Mouse (Mus musculus): Measurements from ENCODE around the gene Tent2.
"Not testable (repeated sequence)": the region's sequence is repeated elsewhere in the genome, so short reads cannot be mapped to it uniquely, and the experiment has no call there.

The Tent2 gene

DNA sequence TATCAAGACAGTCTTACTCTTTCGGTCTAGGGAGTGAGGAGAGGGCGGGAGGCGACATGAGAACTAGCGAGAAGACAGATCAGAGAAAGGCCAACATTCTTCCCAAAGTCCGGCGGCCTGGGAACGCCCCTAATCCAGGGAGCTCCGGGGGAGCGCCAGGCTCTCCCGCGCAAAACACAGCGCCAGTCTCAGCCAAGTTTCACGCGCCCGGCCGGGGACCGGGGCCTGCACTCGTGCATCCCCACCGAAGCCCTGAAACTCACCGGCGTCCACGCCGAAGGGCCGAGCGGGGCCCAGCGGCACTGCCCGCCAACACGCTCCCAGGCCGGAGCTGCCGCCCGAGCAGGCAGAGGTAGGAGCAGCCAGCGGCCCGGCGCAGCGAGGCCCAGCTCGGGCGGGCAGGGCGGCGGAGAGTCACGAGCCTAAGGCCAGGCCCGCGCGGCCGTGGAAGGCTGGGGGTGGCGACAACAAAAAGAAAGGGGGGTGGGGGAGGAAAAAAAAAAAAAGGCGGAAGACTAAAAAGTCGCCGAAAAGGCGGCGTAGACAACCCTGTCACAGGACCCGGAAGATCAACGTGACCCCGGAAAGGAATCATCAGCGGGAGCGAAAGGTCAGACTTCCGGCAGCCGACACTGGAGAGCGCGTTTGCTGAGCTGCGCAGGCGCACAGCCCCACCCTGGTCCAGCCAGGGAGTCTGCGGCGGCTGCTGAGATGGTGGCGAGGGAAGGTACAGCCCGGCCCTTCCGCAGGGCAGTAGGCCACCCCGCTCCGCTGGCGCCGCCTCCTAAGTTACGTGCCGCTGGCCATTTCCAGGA is at the start of gene Tent2:
Gene Tent2, minus strand, starts transcription at position 555 of the 815 bp plus-strand sequence.
- DNase-seq: peak; percentile 94 to 96

DNA sequence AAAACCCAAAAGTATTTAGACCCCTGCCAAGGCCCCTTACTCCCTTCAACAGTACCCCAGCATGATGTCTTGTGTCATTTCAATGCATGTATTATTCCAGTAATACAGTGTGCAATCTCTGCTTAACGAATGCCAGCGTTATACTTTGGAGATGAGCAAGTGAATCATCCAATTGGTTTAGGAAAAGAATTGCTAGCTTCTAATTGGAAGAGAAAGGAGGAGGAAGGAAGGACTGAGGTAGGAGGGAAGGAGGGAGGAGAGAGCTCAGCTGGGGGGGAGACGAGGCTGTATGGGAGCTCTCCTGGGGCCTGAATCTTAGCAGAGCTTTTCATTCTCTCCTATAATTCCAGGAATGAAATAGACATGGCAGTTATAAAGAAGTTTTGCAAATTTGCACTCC is 49.0 kb upstream of the Tent2 start:
- no peak for DNase-seq

DNA sequence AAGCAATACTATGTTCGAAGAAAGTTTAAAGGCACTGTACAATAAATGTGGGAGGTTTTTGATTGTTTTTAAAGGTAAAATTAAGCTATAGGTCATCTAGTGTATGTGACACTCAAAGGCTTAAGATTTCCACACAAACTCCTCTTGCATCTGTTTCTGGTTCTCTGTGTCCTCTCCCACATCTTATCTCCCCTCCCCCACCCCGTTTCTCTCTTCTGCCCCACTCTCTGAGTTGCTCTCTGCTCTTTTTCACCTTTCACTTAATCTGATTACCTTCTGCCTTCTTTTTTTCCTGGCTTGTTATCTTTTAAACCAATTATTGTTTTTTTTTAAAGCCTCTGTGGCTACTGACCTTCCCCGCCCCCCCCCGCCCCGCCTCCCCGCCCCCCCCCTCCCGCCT is 47.4 kb upstream of the Tent2 start:
- DNase-seq: no peak

DNA sequence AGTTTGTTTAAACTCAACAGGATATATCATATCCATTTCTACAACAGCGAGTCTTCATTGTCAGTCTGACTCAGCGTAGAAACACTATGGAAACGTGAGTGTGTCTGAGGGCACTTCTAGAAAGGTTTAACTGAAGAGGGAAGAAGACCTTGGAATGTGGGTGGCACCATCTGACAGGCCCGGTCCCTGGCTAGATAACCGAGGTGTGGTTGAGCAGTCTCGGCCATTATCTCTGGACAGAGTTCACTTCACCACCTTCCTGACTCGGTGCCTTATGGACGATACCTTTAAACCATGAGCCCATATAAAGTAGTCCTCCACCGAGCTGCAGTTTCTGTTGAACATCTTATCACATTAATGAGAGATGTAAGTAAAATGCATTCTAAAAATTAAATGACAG is 46.9 kb upstream of the Tent2 start:
- no peak for DNase-seq

DNA sequence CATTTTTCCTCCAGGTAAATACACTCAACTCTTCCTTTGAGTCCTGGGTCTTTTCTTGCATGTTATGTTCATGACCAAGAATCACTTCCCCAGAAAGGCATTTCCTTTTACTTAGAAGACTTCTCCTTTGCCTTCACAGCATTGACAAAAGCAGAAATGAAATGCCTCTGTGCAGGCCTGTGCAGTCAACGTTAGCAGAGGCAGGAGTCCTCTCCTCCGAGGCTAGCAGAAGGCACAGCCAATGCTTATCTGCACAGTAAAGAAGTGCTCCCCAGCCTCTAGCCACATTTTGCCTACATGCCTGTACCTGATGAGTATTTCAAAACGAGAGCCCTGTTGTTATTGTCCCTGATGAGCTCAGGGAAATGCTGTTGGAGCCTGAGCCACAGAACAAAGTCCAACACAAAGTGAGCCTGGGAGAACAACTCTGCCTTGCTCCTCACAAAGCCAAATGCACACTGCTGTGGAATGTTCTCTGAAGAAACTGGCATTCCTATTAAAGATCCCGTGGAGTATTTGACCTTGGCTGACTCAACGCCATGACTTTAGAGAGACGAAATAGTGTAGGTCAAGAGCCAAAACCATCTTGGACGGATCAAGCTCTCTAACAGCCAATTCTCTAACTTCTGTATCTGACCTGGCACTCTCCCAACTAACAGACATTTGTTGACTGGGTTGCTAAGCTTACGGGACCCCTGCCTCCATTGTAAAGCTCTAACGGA is 45.7 kb upstream of the Tent2 start:
- no peak for DNase-seq

DNA sequence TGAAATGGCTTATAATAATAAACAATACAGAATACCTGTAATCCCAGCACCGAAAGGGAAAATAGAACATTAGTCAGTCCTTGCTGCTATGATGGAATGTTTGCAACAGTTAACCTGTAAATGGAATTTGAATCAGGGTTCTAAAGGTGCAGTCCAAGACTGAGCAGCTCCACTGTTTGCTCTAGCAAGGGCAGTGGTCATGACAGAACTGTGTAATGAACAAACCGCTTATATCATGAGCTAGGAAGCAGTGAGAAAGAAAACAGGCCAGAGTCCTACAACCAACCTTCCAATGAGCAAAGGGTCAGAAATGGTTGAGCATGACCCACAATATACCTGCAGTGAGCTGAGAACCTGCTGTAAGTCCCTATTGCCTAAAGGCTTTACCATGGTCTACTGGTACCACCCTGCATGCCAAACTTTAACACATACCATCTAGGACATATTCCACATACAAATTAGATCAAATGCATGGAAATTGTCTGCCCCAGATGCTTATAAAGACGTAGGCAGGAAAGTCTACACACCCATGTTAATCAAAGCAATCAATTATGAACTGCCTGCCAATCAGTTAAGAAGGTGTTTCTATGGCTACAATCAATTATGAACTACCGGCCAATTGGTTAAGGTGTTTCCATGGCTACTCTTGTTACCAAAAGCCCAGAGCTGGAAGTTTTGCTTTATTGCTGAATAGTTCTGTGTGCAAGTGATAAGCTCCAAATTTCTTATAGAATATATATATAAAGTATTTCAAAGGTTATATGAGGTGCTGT is 42.3 kb upstream of the Tent2 start:
- no peak for DNase-seq

DNA sequence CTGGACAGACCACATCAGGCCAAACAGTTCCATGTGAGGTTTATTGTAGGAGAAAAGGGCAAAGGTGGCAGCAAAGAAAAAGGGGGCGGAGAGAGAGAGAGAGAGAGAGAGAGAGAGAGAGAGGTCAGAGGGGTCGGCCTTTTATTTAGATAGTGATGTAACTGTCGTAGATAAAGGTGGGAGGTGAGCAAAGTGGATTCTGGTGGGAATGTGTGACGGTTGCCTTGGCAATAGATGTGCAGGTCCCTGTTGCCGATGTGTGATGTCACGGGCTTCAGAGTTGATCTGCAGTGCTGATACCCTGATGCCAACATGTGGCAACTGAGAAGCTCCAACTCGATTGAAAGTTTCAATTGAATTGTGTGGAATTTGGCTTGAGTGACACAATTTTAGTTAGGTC is 40.1 kb upstream of the Tent2 start:
- no peak for DNase-seq

DNA sequence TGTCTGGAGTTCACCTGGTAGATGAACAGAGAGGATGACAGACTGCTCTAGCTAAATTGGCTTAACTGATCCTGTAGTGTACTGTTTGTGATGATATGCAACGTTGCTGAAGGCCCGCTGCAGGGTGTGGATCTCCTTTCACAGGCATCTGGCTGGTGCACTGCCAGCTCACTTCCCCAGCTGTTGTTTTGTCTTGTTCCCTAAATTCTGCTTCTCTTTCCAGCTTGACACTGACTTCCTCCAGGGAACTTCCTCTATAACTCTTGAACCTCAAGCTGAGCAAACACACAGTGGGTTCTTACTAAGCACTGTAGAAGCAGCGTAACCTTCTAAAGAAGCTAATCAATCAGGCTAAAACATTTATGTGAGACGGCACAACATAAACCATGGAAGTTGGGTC is 38.8 kb upstream of the Tent2 start:
- DNase-seq: no peak

DNA sequence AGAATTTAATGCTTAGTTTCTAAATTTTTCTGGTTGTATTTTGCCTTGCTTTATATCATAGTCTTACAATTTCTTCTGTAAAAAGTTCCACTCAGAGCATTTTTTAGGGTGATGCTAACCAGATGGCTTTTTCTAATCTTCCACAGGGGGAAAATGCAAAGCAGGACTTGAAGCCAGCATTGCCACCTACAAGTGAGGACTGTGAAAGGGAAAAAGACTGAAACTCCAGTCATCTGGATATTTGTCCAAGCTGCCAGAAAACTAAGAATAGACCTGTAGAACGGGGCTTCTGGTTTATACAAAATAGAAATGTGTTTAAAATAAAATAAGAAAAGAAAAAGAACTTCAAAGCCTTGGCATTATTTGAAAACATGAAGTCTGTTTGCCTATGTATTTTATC is 19.6 kb upstream of the Tent2 start:
- no peak for DNase-seq

DNA sequence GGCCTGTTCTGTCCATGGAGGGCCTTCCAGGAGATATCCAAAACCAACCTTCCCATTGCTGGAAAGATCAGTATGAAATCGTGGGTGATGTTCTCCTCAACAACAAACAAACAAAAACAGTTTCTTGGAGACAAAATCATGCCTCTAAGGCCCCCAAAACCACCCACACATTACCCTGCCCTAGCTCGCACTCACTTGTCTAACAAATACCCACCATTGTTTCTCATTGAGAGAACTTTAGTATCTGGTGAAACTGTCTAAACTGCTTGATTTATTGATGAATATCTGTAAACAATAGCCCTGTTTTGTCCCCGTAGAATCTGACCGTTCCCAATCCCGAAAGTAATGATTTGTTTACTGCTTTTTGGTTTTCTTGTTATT is 451 bp upstream of the Tent2 start:
- no peak for DNase-seq

DNA sequence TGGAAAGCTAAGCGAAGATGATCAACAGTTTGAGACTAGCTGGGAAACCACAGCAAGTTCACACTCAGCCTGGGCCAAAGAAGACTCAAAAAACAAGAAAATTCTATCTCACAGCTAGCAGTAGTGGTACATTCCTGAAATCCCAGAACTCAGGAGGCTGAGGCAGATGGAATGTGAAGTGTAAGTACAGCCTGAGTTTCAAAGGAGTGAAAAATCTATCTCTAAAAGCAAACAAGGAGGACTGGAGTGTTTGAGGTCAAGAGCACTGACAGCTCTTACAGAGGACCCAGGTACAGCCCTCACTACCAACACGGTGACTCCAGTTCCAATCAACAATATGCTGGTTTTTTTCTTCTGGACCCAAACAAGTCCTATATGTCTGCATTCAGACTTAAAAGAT is 2.8 kb downstream of the Tent2 start:
- DNase-seq: no peak

DNA sequence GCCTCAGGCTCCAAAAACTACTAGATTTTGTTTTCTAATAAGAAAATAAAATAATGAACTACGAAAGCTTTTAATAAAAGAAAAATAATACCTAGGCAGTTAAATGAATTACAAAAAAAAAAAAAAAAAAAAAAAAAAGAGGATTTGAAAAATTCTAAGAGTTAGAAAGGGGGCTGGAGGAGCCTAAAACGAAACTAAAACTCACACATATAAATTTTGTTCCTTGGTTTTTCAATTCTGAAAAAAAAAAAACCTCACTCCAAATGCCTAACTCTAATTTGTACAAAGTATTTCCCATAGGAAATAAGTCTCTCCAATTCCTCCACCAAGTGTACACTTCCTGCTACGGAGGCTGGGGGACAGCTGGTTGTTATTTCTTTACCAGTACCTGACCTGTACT is 3.4 kb downstream of the Tent2 start:
- DNase-seq: no peak

DNA sequence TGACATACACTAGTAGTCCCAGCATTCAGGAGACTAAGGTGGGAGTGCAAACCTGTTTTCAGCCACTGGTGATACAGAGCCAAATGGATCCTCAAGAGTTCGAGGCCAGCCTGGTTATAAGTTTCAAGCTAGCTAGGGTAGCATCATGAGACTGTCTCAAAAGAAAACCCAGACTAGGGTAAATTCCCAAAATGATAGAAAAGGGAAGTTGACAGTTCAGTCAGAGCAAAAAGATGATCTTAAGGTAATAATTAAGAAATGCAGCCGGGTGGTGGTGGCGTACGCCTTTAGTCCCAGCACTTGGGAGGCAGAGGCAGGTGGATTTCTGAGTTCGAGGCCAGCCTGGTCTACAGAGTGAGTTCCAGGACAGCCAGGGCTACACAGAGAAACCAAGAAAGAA is 4.4 kb downstream of the Tent2 start:
- not testable (repeated sequence) for DNase-seq

DNA sequence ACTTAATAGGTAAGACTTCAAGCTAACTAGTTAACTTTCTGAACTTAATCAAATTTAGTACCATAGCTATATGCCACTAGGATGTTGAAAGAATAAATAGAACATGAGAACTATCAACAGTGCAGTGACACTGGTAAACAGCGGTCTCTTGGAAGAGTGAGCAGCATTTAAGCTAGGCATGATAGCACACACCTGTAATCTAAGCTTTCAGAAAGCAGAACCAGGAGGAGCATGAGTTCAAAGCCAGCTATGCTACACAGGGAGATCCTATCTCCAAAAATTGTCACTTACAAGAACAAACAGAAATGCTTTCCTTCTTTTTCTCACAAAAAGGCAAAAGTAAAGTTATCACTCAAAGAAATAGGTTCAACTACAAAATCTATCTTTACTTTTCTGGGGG is 11.8 kb downstream of the Tent2 start:
- no peak for DNase-seq

DNA sequence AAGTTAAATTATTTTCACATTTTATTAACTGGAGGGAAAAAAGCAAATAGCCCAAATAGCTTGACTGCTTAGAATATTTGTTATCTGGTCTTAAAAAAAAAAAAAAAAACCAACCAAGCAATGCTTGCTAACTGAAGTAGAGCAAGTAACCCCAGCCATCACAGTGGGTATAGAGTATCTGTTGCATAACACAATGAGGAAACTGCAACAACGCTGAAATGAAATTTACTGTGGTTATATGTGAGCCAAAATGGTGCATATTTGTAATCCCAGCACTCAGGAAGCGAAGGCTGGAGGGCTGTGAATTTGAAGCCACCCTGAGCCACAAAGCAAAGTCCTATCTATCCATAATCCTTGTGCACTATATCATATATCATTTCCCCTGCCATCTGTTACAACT is 12.7 kb downstream of the Tent2 start:
- no peak for DNase-seq

DNA sequence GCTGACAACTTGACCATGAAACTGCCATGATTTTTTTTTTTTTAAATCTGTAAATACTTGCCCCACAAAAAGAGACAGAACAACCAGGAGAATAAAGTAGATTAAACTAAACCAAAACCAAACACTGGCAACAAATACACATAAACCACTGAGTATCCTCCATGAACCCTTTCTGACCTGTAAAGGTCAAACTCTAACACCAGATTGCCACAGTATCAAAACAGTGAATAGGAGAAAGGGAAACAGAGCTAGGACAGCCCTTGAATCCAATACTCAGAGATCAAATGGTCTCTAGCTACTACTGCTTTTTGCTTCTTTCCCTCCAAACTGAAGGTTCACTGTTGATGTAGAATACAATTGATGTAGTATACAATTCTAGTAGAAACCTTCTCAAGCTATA is 14.6 kb downstream of the Tent2 start:
- no peak for DNase-seq

DNA sequence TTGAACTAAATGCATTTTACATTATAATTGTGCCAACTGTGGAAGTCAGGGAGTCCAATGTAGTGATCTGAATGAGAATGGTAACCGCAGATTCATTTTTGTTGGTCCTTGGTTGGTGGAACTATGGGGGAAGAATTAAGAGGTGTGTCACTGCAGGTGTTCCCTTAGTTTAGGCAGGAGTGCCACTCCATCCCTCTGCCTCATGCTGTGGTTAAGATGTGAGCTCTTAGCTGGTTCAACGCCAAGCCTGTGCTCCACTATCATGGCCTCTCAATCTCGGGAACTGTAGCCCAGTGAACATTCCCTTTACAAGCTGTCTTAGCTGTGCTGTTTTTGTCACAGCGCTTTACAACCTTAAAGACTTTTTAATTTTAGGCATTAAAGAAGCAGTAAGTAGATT is 28.9 kb downstream of the Tent2 start:
- no peak for DNase-seq

DNA sequence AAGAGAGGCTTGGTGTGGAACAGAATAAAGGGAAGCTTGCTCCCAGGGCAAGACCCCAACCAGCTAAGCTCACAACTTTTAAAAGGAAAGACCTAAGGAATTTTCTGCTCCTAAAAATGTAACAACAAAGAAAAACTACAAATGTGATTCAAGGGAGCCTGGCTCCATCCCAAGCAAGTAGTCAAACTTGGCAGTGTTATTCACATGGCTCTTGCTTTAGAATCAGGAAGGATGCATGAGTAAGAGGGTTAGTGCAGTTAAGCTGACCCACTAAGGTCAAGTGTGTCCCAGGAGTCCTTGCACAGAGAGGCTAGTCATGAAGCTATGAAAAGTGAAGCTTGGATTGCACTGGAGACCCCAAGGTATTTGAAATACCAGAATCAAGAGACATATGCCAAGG is 29.7 kb downstream of the Tent2 start:
- no peak for DNase-seq

DNA sequence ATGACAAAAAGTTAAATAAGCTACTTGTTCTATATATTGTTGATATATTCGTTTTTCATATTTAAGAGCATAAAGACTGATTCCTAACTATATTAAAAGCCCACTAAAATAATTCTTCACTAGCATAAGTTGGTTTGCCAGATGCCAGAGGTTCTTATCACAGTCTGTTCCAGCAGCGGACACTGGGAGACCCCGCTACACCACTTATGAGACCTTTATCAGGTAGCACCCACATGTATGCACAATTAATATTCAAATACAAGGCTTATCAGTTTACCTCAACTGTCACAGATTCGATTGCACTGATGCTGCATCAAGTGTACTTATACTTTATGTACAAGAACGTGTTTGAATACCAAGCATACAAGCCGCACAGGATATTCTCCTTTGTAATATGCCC is 33.9 kb downstream of the Tent2 start:
- no peak for DNase-seq

DNA sequence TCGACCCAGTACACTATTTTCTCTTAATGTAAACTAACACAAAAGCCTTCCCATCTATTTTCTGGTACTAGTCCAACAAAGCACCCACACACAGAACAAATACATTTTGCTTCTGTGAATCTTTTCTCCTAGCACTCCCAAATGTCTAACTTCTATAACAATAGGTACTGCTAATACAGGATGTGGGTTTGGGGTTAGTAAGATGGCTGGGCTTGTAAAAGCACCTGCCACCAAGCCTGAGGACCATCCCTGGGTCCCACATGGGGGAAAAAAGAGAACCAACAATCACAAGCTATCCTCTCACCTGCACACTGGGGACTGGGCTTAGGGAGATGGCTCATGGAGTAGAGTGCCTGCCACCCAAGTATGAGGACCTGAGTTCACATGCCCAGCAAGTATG is 38.9 kb downstream of the Tent2 start:
- no peak for DNase-seq

DNA sequence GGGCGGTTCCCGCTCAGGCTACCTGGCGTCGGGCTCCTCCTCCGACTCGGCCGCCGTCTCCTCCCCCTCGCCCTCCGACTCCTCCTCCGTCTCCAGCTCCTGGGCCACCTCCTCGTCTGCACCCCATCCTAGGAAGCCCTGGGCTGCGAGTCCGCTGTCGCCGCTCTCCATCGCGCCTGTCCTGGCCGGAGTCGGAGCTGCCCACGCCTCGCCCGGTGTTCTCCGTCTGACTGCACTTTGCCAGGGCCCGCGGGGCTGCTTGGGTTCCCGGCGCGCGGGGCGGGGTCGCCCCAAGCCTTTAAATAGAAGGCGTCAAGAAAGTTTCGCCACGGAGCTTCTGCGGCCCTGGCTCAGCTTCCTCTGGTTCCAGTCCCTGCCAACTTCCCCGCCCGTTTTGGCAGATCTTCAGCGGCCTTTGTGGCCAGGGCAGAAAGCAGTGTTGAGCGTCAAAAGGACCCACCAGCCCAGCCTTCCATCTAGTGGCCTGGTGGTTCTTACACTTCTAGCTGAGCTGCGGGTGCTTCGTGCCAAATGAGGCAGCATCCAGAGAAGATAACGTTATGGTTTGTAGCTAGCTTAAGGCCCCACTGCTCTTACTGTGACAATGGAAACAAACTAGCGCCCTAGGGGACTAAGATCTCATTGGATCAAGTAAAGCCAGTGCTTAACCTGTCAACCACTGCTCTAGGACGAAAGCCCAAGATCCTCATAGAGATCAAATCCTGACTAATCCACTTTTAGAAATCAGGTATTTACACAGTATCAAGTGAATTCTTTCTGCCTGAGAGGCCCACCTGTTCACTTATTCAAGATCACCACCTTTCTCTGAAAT is 47.6 kb downstream of the Tent2 start, which contains the start of gene Cmya5:
Gene Cmya5, minus strand, starts transcription at position 389 of the 832 bp plus-strand sequence.
- peak; percentile 74 to 76 for DNase-seq

DNA sequence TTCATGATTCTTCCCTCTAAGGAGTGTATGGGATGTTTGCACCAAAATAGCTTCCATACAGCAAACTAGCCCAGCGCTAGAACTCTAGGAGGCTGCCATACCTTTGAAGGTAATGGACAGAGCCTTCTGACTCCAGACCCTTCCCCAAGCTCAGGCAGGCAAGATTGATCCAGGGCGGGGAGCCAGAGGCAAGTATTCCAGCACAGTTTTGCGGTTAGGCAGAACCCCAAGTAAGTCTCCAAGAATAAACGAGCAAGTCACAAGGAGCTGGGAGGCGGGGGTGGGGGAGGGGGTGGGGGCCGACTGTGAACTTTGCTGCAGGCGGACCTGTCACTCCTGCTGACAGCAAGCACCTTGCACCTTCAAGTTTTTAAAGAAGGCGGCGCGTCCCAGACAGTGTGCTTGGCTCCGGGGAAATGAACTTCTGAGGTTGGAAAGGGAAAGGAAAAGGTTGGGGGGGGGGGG is 48.3 kb downstream of the Tent2 start:
- no peak for DNase-seq

DNA sequence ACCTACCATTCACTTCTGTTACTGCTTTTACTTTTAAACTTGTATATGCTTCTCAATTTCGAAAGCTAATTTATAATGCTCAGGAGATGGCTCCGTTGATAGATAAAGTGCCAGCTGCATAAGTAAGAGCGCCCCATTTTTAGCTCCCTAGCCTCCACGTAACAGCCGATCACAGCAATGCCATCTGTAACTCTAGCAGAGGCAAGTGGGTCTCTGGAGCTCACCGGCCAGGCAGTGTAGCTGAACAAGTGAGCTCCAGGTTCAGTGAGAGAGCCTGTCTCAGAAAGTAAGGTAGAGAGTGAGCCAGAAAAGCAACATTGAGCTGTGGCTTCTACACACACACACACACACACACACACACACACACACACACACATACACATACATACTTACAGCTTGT is 51.0 kb downstream of the Tent2 start:
- DNase-seq: no peak

Data from cerebellum, adult 18-20 months (tissue).